Mouse (Mus musculus): ENCODE measurements at regions not wholly inside any gene's neighbourhood (a gene's known extent, or its start where the extent isn't known, plus 50 kb on each side); places are given as distances from the start of the nearest gene placed in this dataset.

DNA sequence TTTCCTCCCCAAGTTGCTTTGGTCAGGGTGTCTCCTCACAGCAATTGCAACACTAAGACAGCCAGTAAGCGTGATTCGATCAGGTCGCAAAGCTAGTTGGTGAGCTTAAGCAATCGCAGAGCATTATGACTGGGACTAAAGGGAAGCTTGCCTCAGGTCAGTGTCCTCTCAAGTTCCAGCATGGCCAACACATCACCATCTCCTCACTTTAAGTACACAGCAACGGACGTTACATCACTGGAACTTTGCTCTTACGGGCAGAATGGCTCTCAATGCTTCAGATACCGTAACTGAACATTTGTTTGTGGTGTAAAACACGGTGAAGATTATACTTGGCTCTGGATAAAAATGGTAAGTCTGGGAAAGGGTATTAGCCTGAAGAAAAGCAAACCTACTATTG is 106.7 kb downstream of the Sptssa start:
- ATAC-seq (replicated peaks; ENCODE audit: low FRiP score) (no peak), DNase-seq (ENCODE audit: low spot score) (no peak)
- 84% methylated on average over 9 of the region's 9 CpGs for WGBS
- H3K4me2 ChIP-seq, result no peak overlapping the region
- no peaks in the 10 kb centered on the region for H3K9me3 ChIP-seq (ENCODE audit: control insufficient read depth, low read length)
- no peak overlapping the region for H3K9ac ChIP-seq (ENCODE audit: low read depth, low read length)
- H3K4me3 ChIP-seq (ENCODE audit: low read depth, low read length), result no peak overlapping the region
- no peak overlapping the region for H3K27ac ChIP-seq (ENCODE audit: low read depth, low read length)
- no peaks in the 10 kb centered on the region for H3K27me3 ChIP-seq (replicated peaks; ENCODE audit: control insufficient read depth, insufficient read depth, low read length)
- H3K36me3 ChIP-seq (ENCODE audit: control insufficient read depth, insufficient read depth, low read length), result no peaks in the 10 kb centered on the region
- H3K4me1 ChIP-seq (replicated peaks; ENCODE audit: control insufficient read depth, insufficient read depth, low read length), result no peaks in the 10 kb centered on the region

DNA sequence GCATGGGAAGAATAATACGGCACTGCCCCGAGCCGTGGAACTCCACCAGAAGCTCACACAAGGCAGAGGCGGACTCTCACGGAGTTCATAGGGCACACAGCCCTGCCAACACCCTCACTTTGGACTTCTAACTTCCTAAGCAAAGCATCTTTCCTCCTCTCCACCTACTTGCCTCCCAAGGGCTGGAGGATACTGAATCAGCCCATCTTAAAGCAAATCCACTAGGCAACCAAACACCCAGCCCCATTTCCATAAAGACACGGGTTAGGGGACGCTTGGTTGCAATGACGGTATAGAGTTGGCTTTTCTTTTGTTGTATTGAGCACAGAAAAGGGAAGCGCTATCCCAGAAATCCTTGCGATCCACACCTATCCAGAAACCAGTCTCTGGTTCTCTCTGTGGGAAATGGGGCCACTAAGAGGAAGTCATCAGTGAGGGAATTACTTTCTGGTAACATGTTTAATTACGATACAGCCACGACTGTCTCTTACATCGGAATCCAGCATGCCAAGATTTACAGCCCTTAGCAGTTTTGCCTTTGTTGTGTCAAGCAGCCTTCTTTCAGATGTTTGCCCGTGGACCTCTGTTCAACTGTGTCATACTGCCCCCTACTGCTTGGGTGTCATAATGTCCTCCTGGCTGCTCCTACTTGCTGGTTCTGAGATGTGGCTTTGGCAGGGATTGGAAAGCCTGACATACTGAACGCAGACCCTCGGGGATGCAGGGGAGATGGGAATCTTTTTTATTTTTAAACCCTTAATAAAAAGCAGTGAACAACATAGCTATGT is 110.4 kb downstream of the Sptssa start:
- Histone ChIP-seq H3K9me3 (ENCODE audit: control insufficient read depth, low read length) (no peaks in the 10 kb centered on the region), H3K4me1 (replicated peaks; ENCODE audit: control insufficient read depth, insufficient read depth, low read length) (no peaks in the 10 kb centered on the region), H3K9ac (ENCODE audit: low read depth, low read length) (no peak overlapping the region), H3K4me3 (ENCODE audit: low read depth, low read length) (no peak overlapping the region), H3K36me3 (ENCODE audit: control insufficient read depth, insufficient read depth, low read length) (no peaks in the 10 kb centered on the region), H3K4me2 (no peak overlapping the region), H3K27ac (ENCODE audit: low read depth, low read length) (no peak overlapping the region), H3K27me3 (replicated peaks; ENCODE audit: control insufficient read depth, insufficient read depth, low read length) (no peaks in the 10 kb centered on the region)
- WGBS, result 46% methylated on average over 16 of the region's 16 CpGs
- DNase-seq (ENCODE audit: low spot score) (peak; percentile 61), ATAC-seq (replicated peaks; ENCODE audit: low FRiP score) (no peak)

DNA sequence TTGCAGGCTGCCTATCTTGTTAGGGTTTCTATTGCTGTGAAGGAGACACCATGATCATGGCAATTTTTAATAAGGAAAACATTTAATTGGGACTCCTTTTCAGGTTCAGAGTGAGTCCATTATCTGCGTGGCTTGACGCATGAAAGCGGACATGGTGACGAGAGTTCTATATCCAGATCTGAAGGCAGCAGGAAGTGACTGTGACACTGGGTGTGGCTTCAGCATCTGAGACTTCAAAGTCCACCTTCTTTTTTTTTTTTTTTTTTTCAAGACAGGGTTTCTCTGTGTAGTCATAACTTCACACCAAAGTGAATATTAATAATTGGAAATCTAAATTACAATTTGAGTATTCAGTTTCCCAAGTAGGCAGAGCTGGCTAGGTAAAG is 118.1 kb downstream of the Sptssa start:
- Histone ChIP-seq H3K27ac (ENCODE audit: low read depth, low read length) (no peak overlapping the region), H3K36me3 (ENCODE audit: control insufficient read depth, insufficient read depth, low read length) (no peaks in the 10 kb centered on the region), H3K4me2 (no peak overlapping the region), H3K4me3 (ENCODE audit: low read depth, low read length) (no peak overlapping the region), H3K27me3 (replicated peaks; ENCODE audit: control insufficient read depth, insufficient read depth, low read length) (no peaks in the 10 kb centered on the region), H3K4me1 (replicated peaks; ENCODE audit: control insufficient read depth, insufficient read depth, low read length) (no peaks in the 10 kb centered on the region), H3K9ac (ENCODE audit: low read depth, low read length) (no peak overlapping the region), H3K9me3 (ENCODE audit: control insufficient read depth, low read length) (no peaks in the 10 kb centered on the region)
- no peak for ATAC-seq (replicated peaks; ENCODE audit: low FRiP score)
- whole genome bisulfite sequencing, result 65% methylated on average over 4 of the region's 4 CpGs
- DNase-seq (ENCODE audit: low spot score), result no peak

DNA sequence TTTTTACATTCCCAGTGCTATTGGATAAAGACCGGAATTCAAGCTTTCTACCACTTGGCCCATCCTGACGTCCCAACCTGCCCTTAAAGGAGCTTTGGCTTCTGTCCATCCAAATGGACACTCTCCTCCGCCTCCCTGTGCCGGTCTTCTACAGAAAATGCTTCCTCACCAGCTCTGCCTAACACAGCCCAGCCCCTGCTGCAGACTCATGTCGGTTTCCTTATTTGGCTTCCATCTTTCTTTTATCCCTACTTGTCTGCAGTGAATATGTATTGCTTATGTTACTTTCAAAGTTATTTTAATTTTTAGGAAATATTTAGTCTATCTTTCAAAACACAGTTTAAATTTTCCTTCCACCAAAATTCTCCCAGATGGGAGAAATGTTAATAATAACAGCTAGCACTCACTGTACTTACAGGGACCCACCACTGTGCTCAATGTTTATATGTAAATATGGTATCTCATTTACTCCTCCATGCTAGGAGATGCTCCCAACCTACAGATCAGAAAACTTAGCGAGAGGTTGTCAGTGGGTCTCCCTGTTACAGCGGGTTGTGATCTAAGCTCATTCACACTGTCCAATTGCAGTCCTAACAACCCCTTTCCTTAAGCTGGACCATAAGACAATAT is 118.6 kb downstream of the Sptssa start:
- WGBS, result 77% methylated on average over 7 of the region's 7 CpGs
- H3K4me3 ChIP-seq (ENCODE audit: low read depth, low read length), result no peak overlapping the region
- no peak overlapping the region for H3K4me2 ChIP-seq
- H3K36me3 ChIP-seq (ENCODE audit: control insufficient read depth, insufficient read depth, low read length), result no peaks in the 10 kb centered on the region
- no peak overlapping the region for H3K27ac ChIP-seq (ENCODE audit: low read depth, low read length)
- H3K27me3 ChIP-seq (replicated peaks; ENCODE audit: control insufficient read depth, insufficient read depth, low read length), result no peaks in the 10 kb centered on the region
- no peaks in the 10 kb centered on the region for H3K4me1 ChIP-seq (replicated peaks; ENCODE audit: control insufficient read depth, insufficient read depth, low read length)
- no peak overlapping the region for H3K9ac ChIP-seq (ENCODE audit: low read depth, low read length)
- H3K9me3 ChIP-seq (ENCODE audit: control insufficient read depth, low read length), result no peaks in the 10 kb centered on the region
- no peak for DNase-seq (ENCODE audit: low spot score)
- no peak for ATAC-seq (replicated peaks; ENCODE audit: low FRiP score)

DNA sequence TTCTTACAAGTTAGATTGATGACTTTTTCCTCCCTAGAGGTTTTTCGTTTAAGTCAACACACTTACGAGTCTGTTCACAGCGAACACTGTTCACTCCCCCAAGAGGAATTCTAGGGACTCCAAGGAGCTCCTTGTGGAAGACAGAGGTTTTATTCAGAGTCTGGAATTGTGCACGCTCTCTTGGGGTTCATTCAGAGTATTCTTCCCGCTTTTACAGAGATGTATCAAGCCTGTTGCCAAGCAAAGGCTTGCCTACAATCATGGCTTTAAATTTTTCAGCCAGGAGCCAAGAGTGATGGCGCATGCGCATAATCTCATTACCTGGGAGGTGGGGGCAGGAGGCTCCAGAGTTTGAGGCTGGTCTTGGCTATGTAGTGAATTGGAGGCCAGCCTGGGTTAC is 119.4 kb downstream of the Sptssa start:
- Histone ChIP-seq H3K4me1 (replicated peaks; ENCODE audit: control insufficient read depth, insufficient read depth, low read length) (no peaks in the 10 kb centered on the region), H3K27me3 (replicated peaks; ENCODE audit: control insufficient read depth, insufficient read depth, low read length) (no peaks in the 10 kb centered on the region), H3K4me3 (ENCODE audit: low read depth, low read length) (no peak overlapping the region), H3K9ac (ENCODE audit: low read depth, low read length) (no peak overlapping the region), H3K36me3 (ENCODE audit: control insufficient read depth, insufficient read depth, low read length) (no peaks in the 10 kb centered on the region), H3K4me2 (no peak overlapping the region), H3K27ac (ENCODE audit: low read depth, low read length) (no peak overlapping the region), H3K9me3 (ENCODE audit: control insufficient read depth, low read length) (no peaks in the 10 kb centered on the region)
- no peak for DNase-seq (ENCODE audit: low spot score)
- no peak for ATAC-seq (replicated peaks; ENCODE audit: low FRiP score)
- 80% methylated on average over 7 of the region's 7 CpGs for WGBS

DNA sequence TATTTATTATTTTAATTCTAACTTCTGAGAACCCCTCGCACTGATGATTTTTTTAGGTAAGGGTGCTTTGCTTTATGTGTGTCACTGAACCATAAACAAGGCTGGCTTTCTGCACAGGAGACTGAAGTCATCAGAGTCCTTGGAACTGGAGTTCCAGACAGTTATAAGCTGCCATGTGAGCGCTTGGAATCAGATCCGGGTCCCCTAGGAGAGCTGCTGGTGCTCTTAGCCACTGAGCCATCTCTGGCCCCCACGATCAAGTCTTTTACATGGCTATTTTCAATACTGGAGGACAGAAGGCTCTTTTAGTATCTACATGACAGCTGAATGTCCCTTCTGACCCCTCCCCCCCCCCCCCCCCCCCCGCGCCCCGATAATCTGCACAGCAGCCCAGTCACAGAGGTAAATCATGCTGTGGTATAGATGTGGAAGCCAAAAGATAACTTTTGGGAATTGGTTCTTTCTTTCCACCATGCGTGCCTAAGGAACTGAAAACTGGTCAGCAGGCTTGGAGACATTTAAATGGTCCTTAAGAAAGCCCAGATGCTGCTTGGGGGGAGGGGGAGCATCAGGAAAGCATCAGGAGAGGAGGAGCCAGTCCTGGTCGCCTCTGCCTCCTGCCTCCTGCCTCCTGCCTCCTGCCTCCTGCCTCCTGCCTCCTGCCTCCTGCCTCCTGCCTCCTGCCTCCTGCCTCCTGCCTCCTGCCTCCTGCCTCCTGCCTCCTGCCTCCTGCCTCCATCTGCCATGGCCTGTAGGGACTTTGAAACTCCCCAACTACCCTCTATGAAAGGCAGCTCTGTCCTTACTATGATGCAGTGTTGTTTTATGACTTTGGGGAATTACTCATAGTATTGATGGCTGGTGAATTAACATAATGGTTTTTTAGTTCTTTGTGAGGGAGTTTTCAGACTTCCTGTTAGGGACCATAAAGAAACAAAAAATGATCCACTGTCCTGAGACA is 120.5 kb downstream of the Sptssa start:
- Histone ChIP-seq H3K4me2 (no peak overlapping the region), H3K4me3 (ENCODE audit: low read depth, low read length) (no peak overlapping the region), H3K9ac (ENCODE audit: low read depth, low read length) (no peak overlapping the region), H3K9me3 (ENCODE audit: control insufficient read depth, low read length) (no peaks in the 10 kb centered on the region), H3K36me3 (ENCODE audit: control insufficient read depth, insufficient read depth, low read length) (no peaks in the 10 kb centered on the region), H3K27ac (ENCODE audit: low read depth, low read length) (no peak overlapping the region), H3K4me1 (replicated peaks; ENCODE audit: control insufficient read depth, insufficient read depth, low read length) (no peaks in the 10 kb centered on the region), H3K27me3 (replicated peaks; ENCODE audit: control insufficient read depth, insufficient read depth, low read length) (no peaks in the 10 kb centered on the region)
- WGBS, result 56% methylated on average over 7 of the region's 9 CpGs
- DNase-seq (ENCODE audit: low spot score) (no peak), ATAC-seq (replicated peaks; ENCODE audit: low FRiP score) (no peak)

DNA sequence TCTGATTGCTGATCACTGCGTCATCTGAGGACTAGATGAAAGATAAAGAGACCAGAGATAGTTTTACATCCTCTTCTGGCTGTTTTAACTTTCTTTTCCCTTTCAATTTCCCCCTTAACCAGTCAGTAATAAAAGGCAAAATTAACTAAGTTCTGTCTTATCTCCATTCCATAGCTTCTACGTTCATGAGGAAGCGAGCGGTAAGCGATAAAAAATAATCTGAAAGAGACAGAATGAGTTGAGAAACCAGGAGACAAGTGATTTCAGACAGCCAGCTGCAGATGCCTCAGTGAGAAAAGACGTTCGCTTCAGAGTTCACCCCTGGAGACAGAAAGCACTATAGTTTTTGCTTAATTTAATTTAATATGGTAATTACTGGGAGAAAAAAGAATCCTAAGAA is 121.5 kb downstream of the Sptssa start:
- Histone ChIP-seq H3K4me3 (ENCODE audit: low read depth, low read length) (no peak overlapping the region), H3K9me3 (ENCODE audit: control insufficient read depth, low read length) (no peaks in the 10 kb centered on the region), H3K9ac (ENCODE audit: low read depth, low read length) (no peak overlapping the region), H3K4me2 (no peak overlapping the region), H3K36me3 (ENCODE audit: control insufficient read depth, insufficient read depth, low read length) (no peaks in the 10 kb centered on the region), H3K4me1 (replicated peaks; ENCODE audit: control insufficient read depth, insufficient read depth, low read length) (no peaks in the 10 kb centered on the region), H3K27me3 (replicated peaks; ENCODE audit: control insufficient read depth, insufficient read depth, low read length) (no peaks in the 10 kb centered on the region), H3K27ac (ENCODE audit: low read depth, low read length) (no peak overlapping the region)
- DNase-seq (ENCODE audit: low spot score) (no peak), ATAC-seq (replicated peaks; ENCODE audit: low FRiP score) (no peak)
- WGBS, result 35% methylated on average over 7 of the region's 7 CpGs

DNA sequence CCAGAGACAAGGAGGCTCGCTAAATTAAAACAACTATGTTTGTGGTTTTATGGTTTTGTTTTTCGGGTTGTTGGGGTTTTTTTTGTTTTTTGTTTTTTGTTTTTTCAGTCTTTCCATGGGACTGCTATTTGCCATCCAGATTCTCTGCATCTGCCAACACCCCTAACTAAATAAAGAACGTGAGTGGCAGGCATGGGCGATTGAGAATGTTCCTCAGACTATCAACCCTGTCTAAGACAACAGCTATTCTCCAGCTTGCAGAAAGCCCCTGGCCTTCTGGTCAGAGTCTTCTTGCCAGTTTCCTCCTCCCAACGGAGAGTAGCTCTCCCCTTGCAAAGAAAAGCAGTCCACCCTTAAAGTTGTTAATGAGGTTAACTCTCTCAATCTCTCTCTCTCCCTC is 123.2 kb downstream of the Sptssa start:
- no peak overlapping the region for H3K4me2 ChIP-seq
- no peaks in the 10 kb centered on the region for H3K27me3 ChIP-seq (replicated peaks; ENCODE audit: control insufficient read depth, insufficient read depth, low read length)
- 48% methylated on average over 5 of the region's 5 CpGs for WGBS
- H3K27ac ChIP-seq (ENCODE audit: low read depth, low read length), result no peak overlapping the region
- no peaks in the 10 kb centered on the region for H3K36me3 ChIP-seq (ENCODE audit: control insufficient read depth, insufficient read depth, low read length)
- H3K9ac ChIP-seq (ENCODE audit: low read depth, low read length), result no peak overlapping the region
- H3K9me3 ChIP-seq (ENCODE audit: control insufficient read depth, low read length), result no peaks in the 10 kb centered on the region
- H3K4me1 ChIP-seq (replicated peaks; ENCODE audit: control insufficient read depth, insufficient read depth, low read length), result no peaks in the 10 kb centered on the region
- ATAC-seq (replicated peaks; ENCODE audit: low FRiP score), result no peak
- no peak overlapping the region for H3K4me3 ChIP-seq (ENCODE audit: low read depth, low read length)
- DNase-seq (ENCODE audit: low spot score), result no peak
